Mouse (Mus musculus) myocyte (in vitro differentiated cells): Measurements from ENCODE around the gene Olfr1419. TPM values are rescaled to one million over a fixed set of nuclear protein-coding genes. Genes with fewer than 3 reads are reported as not detected.

Experiments
- H3K27me3 ChIP-seq: one replicate; pipeline ENCODE4 v1.6.1; 2011; ENCODE audit not compliant: control insufficient read depth, insufficient read depth, insufficient read length
- H3K36me3 ChIP-seq: one replicate; pipeline ENCODE4 v1.6.1; 2011; ENCODE audit not compliant: control insufficient read depth, insufficient read depth
- H3K4me2 ChIP-seq: one replicate; pipeline ENCODE4 v1.6.1; 2011; ENCODE audit warnings: low read depth, control low read depth
- H3K4me3 ChIP-seq: one replicate; pipeline ENCODE4 v1.5.1; 2011; ENCODE audit warnings: mild to moderate bottlenecking, control low read depth, moderate library complexity
- H3K79me2 ChIP-seq: one replicate; pipeline ENCODE4 v1.6.1; 2011; ENCODE audit not compliant: control insufficient read depth, insufficient read depth
- H3ac ChIP-seq: one replicate; pipeline ENCODE4 v1.6.1; 2011; ENCODE audit not compliant: control insufficient read depth, insufficient read length
- CEBPB ChIP-seq: IDR thresholded peaks from 2 replicates; pipeline ENCODE4 v1.6.1; 2011; ENCODE audit warnings: mild to moderate bottlenecking, moderate library complexity; ENCODE audit not compliant: poor library complexity, insufficient read depth, severe bottlenecking
- E2F4 ChIP-seq: IDR thresholded peaks from one replicate; pipeline ENCODE4 v1.6.1; 2011; ENCODE audit warnings: mild to moderate bottlenecking, control low read depth, moderate library complexity; ENCODE audit not compliant: insufficient read depth
- MAX ChIP-seq: IDR thresholded peaks from one replicate; pipeline ENCODE4 v1.6.1; 2011; ENCODE audit warnings: low read depth, mild to moderate bottlenecking, control low read depth
- MYOD1 ChIP-seq, 3 experiments: IDR thresholded peaks; one replicate each; pipeline ENCODE4 v1.6.1; 2011; ENCODE audit warnings: control low read depth in 2 of 3, low read depth in 2 of 3, mild to moderate bottlenecking in 2 of 3, moderate library complexity in 1 of 3; ENCODE audit not compliant: insufficient read length in 2 of 3, control insufficient read depth in 1 of 3
- MYOG ChIP-seq, 3 experiments: IDR thresholded peaks; one replicate each; pipeline ENCODE4 v1.6.1; 2011; ENCODE audit warnings: control low read depth in 2 of 3, low read depth in 2 of 3, mild to moderate bottlenecking in 2 of 3; ENCODE audit not compliant: insufficient read length in 2 of 3, control insufficient read depth in 1 of 3, insufficient read depth in 1 of 3
- POLR2A ChIP-seq: IDR thresholded peaks from one replicate; pipeline ENCODE4 v1.6.1; 2011; ENCODE audit warnings: low read depth, mild to moderate bottlenecking, control low read depth, moderate library complexity; ENCODE audit not compliant: insufficient read length
- POLR2AphosphoS2 ChIP-seq: IDR thresholded peaks from one replicate; pipeline ENCODE4 v1.6.1; 2011; ENCODE audit warnings: low read depth, control low read depth; ENCODE audit not compliant: insufficient read length
- REST ChIP-seq: IDR thresholded peaks from one replicate; pipeline ENCODE4 v1.6.1; 2011; ENCODE audit warnings: mild to moderate bottlenecking, control low read depth, moderate library complexity; ENCODE audit not compliant: insufficient read depth, insufficient read length
- SRF ChIP-seq: IDR thresholded peaks from one replicate; pipeline ENCODE4 v1.6.1; 2011; ENCODE audit warnings: low read depth; ENCODE audit not compliant: control insufficient read depth, insufficient read length
- TCF12 ChIP-seq: IDR thresholded peaks from one replicate; pipeline ENCODE4 v1.6.1; 2011; ENCODE audit warnings: mild to moderate bottlenecking, control low read depth; ENCODE audit not compliant: poor library complexity, insufficient read depth, severe bottlenecking
- TCF3 ChIP-seq: IDR thresholded peaks from one replicate; pipeline ENCODE4 v1.6.1; 2011; ENCODE audit warnings: low read depth, control low read depth; ENCODE audit not compliant: insufficient read length
- USF1 ChIP-seq: IDR thresholded peaks from one replicate; pipeline ENCODE4 v1.6.1; 2011; ENCODE audit warnings: low read depth, mild to moderate bottlenecking, control low read depth, moderate library complexity
- polyA plus RNA-seq: library from polyadenylated mRNA; unstranded; fragments of >200 nt; fragmentation: generic; extraction: Trizol; gene quantifications from one replicate; pipeline ENCODE4 v1.2.1, GENCODE M21; 2012; ENCODE audit warnings: missing spikeins

Gene Olfr1419
- polyA plus RNA-seq, 1 experiment = not detected

DNA sequence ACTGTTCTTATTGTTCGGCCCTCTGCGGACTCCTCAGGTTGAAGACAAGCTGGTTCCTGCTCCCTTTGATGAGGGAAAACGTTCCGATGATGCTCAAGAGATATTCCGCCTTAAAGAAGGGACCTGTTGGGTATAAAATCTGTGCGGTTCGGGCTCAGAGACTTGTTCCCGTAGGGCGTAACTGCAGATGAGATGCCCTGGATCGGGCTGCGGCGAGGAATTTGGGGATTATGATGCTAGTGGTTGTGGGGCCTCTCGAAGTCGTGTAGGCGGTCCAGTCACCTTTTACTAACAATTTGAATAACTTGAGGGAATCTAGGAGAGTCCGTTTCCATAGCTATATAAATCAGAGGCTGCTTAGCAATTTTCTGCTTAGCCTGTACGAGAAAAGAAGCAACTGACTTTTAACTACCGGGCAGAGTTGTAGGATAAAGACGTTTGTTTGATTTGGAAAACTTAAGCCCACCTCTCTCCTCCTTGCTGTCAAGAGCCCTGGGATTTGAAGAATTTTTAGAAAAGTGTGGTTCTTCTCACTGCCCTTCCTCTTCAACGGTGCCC lies 55.7 kb downstream of the Olfr1419 start, which contains the start of gene Stx3:
Stx3 (minus strand) TSS at position 261 of the 558 bp plus-strand sequence.
- no peak for TF ChIP-seq MAX
- TF ChIP-seq MYOD1 (IDR thresholded peaks at IDR 0.05; ENCODE audit: control insufficient read depth in 1 of 3, insufficient read length in 2 of 3, low read depth in 2 of 3) = no peak
- no peak for TF ChIP-seq CEBPB
- TF ChIP-seq POLR2AphosphoS2 = no peak
- TF ChIP-seq E2F4 = no peak
- TF ChIP-seq MYOG (IDR thresholded peaks at IDR 0.05; ENCODE audit: control insufficient read depth in 1 of 3, insufficient read depth in 1 of 3, insufficient read length in 2 of 3, low read depth in 2 of 3) = no peak
- no peak for TF ChIP-seq TCF12
- no peak for TF ChIP-seq REST
- no peak for TF ChIP-seq TCF3
- TF ChIP-seq SRF = no peak
- no peak for TF ChIP-seq USF1
- no peak for TF ChIP-seq POLR2A
- H3K4me3 ChIP-seq = peak within 1 kb of the TSS; percentile 39
- no peaks in the 10 kb centered on the region for H3K27me3 ChIP-seq
- H3K4me2 ChIP-seq = peak within 1 kb of the TSS; percentile 100
- no peaks in the 10 kb centered on the region for H3K36me3 ChIP-seq
- no peaks in the 10 kb centered on the region for H3K79me2 ChIP-seq
- no peak within 1 kb of the TSS for H3ac ChIP-seq

Other genes with a start within 250 kb of the Olfr1419 start
- gene Ms4a3, start 234.3 kb downstream of the Olfr1419 start, polyA plus RNA-seq = not detected
- not detected for gene Oosp2, start 214.5 kb downstream of the Olfr1419 start, polyA plus RNA-seq
- gene Oosp1, start 184.0 kb downstream of the Olfr1419 start, polyA plus RNA-seq = not detected
- not detected for gene Oosp3, start 178.1 kb downstream of the Olfr1419 start, polyA plus RNA-seq
- not detected for gene Gif, start 127.6 kb downstream of the Olfr1419 start, polyA plus RNA-seq
- gene Mrpl16, start 104.7 kb downstream of the Olfr1419 start, polyA plus RNA-seq = 47.9 TPM
- gene Stx3, start 55.7 kb downstream of the Olfr1419 start, polyA plus RNA-seq = 3.3 TPM
- not detected for gene Olfr1417, start 35.9 kb downstream of the Olfr1419 start, polyA plus RNA-seq
- not detected for gene Olfr1418, start 14.0 kb downstream of the Olfr1419 start, polyA plus RNA-seq
- gene Olfr1420, start 11.5 kb upstream of the Olfr1419 start, polyA plus RNA-seq = not detected
- gene Patl1, start 37.3 kb upstream of the Olfr1419 start, polyA plus RNA-seq = 13.9 TPM
- 23.1 TPM for gene Osbp, start 90.8 kb upstream of the Olfr1419 start, polyA plus RNA-seq
- gene Olfr1423, start 166.2 kb upstream of the Olfr1419 start, polyA plus RNA-seq = not detected
- not detected for gene Olfr1424, start 187.6 kb upstream of the Olfr1419 start, polyA plus RNA-seq
- not detected for gene Olfr1425, start 202.6 kb upstream of the Olfr1419 start, polyA plus RNA-seq
- gene Olfr1426, start 216.9 kb upstream of the Olfr1419 start, polyA plus RNA-seq = not detected
- gene Olfr1427, start 228.2 kb upstream of the Olfr1419 start, polyA plus RNA-seq = not detected
- not detected for gene Olfr1428, start 240.8 kb upstream of the Olfr1419 start, polyA plus RNA-seq
- gene Olfr76, start 248.1 kb upstream of the Olfr1419 start, polyA plus RNA-seq = not detected